Mouse (Mus musculus) left cerebral cortex, adult 11 months (tissue): ENCODE data around the gene Tcf20.

ENCODE experiments used
- DNase-seq: peaks from one replicate; pipeline ENCODE4 v3.0.0; 2022; ENCODE audit warnings: low spot score

Gene Tcf20

DNA sequence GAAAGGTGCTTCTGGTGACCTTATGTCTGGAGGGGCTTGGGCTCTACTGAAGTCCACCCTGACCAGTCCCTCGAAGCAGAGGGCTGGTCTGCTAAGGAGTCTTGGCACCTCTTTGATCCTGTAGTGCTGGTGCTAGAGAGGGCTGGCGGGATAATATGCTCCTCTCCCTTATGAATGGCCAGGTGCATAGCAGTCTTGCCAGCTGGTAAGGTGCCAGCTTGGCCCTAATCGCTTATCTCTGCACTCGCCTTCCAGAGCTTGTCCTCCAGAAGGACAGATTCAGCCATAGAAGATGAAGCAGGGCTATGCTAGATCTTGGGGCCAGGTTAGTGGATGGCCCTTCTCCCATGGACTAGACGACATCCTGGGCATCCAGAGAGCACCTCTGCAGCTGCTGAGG is 64.1 kb downstream of the Tcf20 start:
- no peak for DNase-seq

DNA sequence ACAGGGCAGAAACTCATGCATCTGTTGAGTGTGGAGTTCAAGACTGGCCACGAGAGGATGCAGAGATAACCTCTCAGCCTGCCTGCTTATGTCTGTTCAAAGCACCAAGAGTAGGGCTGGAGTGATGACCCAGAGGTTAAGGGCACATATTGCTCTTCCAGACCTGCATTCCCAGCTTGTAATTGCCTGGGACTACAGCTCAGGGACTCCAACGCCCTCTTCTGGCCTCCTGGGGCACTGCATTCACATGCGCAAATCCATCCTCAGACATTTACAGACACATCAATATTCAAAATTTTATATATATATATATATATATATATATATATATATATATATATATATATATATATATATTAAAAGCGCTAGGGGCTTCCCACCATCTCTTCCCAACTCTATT is 64.9 kb downstream of the Tcf20 start:
- no peak for DNase-seq

DNA sequence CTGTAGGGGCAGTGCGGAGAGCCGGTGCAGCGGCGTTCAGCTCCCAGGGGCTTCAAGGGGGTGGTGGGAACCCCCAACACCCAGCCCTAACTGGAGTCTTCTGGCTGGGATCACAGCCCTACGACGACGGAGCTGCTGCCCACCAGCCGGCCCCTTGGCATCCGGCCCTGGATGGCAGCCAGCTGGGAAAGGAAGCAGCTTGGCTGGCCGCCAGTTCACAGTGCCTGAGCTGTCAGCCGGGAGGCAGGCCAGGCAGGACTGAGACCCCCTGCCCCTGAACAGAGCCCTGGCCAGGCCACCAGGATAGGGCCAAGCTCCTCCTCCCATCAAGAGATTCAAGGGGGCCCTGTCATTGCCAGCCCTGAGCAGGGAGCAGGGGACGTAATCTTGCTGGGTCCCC is 65.6 kb downstream of the Tcf20 start:
- DNase-seq: no peak

DNA sequence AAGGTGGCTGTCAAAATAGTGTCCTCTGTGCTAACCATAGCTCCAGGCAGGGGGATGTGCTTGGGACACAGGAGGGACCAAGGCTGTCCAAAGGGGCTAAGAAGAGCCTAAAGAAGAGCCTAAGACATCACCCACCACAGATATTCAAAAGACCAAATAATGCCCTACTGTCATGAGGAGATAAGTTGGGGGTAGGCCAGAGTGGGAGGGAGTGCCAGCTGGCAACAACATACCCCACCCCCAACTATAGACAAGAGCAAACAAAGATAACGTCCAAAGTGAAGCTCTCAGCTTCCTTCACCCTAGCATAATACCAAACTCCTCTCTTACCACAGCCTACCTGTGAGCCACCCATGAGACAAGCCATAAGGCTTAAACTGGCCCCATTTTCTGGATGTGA is 66.1 kb downstream of the Tcf20 start:
- no peak for DNase-seq

DNA sequence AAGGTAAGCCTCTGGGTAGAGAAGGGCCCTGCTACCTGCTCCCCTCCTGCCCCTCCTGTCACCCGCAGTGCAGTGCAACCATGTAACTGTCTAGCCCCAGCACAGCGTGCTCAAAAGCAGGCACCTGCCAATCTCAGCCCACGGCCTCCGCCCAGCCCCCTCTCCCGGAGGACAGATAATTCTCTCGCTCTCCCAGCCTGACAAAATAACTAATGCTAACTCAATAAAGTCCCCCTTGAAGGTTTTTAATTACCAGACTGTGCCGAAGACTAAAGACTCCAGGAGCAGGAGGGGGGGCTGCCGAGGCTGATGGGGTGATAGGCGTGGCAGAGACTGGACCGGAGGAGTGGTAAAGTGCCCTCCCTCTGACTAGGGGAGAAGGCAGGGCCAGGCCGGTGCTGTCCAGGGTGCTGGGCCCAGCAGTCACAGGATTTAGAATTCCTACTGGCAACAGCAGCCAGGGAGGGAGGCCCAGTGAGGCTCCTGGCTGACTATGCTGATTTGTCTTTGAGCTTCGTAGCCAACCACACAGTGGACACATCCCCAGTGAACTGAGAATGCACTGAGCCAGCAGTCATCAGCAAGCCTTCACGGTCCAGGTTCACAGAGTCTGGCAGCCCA is 66.7 kb downstream of the Tcf20 start:
- DNase-seq: no peak

DNA sequence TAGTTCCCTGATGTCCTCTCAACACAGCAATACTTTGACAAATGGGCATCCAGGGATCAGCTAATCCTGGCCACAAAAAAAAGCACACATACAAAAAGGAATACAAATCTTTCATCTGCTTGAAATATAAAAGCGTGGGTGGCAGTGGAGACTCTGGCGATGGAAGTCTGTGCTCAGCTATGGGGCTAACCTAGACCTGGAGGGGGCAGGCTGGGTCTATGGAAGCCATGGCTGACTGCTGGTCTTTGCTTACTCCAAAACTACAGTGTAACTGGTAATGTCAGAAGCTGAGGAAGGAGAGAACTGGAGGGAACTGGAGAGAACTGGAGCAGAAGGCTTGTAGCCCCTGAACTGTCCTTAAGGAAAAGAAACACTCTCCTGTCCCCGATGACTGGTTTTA is 69.7 kb downstream of the Tcf20 start:
- DNase-seq: no peak

DNA sequence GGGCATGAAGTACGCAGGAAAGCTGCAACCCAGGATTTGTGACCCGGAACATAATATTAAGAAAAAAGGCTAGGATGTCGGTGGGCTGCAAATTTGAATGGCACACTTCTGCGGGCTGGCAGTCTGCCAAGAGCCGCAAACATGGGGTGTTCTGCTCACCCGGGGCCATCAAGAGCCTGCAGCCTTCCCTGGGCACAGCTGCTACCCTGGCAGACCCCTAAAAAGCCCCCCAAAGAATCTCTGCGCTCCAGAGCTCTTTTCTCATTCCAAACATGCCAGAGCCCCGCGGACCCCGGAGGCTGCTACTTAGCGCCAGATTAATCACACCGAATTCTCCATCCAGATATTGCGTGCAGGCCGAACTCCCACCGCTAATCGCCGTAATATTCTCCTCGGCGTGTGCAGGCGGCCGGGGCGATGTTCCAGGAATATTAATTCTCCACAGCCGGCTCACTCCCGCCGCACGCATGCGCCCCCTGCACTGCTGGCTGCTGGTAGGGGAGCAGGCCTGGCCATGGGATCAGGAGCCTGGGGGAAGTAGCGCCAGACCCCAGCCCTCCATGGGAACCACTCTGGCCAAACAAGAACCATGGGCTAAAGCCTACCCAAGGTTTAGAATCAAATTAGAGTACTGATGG is 70.3 kb downstream of the Tcf20 start:
- no peak for DNase-seq

DNA sequence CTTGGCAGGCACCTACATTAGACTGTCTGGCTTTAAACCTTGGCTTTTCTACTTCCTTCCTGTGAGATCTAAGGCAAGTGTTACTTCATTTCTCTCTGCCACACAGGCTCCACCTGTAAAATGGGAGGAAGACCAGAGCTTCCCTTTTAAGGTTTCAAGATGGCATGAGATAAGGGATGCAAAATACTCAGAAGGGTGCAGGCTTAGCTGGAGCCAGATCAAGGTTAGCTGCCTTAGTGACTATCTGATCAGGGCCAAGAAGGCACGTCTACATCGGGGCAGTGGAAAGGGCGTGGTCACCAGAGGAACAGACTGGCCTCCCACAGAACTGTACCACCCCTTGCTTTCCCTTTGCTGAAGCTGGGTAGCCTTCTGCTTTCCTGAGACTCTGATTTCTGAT is 73.2 kb downstream of the Tcf20 start:
- DNase-seq: no peak

DNA sequence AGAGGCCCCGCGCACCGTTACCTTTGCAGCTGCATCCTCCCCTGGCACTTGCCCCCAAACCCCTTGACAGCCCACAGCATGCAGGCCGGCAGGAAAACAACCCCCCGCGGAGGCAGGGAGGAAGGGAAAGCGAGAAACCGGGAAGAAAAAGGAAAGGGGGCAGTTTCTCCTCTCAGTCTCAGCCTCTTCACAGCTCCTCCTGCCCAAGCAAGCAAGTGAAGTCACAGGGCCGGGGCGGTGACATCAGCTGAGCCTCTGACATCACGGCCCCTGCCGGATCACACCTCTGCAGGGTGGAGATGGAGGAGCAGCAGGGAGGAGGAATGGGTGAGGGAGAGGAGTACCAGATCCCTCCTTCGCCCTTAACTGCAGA is 75.7 kb downstream of the Tcf20 start:
- no peak for DNase-seq

DNA sequence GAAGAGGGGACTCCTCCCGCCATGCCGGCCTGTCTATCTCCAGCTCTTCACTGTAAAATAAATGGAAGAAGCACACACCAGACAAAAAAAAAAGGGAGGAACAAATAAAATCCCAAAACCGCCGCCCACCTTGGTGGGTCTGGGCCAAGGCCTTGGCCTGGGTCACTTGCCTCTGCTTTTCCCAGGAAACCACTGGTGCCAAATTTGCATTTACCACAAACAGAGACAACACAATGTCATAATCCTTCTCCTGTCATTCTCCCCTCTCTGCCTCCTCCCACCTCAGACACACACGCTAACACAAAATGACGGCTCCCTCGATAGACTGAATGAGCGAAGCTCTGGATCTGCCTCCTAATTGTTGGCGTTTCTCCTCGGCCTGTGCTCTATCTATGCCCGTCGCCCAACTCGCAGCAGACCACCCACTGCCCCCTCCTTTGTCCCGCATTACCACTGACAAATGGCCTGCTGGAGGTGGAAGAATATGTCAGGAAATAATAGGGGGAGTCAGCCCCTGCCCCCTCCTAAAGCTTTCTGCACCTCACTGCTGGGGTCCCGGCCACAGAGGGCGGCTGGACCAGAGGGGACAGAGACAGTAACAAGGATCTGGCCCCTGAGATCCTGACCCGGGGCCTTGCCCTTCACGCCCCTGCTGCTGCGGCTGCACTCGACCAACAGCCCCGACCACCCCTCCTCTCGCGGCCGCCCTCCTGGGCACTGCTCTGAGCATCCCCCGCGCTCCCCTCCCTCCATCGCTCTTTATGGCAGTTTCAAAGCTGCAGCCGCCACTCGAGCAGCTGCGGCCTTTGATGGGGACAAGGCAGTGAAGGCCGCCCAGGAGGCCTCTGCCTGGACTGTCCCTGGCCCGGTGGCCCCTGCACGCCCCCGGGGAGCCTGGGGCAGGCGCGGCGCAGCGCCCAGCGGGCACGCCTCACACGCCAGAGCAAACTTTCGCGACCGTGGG is 76.4 kb downstream of the Tcf20 start:
- DNase-seq: no peak

DNA sequence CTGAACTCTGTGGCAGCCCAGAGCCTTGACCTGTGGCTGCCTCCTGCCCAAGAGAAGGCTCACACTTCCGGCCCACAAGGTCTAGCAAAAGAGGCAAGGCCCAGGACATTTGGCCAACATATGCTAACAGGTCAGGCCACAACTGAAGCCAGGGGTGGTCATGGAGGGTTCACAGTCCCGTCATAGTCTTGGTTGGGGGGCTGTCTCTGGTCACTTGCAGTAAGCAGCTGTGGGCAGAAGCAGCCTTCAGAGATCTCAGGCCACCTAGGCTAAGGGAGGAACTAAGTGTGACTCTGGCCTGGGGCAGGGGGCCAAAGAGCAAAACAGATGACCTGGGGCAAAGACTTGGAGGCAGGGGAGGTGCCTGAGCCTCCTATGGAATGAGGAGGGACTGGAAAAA is 77.1 kb downstream of the Tcf20 start:
- DNase-seq: no peak

DNA sequence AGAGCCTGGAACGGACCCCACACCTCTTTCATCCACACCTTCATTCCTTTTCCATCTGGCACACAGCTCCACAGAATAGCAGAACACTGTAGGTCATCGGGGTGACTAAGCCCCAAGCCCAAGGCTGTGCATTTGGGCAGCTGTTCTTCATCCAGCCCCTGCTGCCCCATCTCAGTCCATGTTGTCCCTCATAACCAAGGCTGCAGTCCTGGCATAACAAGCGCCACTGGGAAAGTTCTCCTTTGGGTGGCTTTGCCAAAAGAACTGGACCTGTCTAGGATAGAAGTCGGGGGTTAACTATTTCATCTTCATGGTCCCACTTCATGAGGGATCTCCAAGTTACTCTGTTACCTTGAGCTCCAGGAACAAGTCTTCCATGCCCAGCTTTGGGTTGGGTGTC is 77.9 kb downstream of the Tcf20 start:
- DNase-seq: no peak

DNA sequence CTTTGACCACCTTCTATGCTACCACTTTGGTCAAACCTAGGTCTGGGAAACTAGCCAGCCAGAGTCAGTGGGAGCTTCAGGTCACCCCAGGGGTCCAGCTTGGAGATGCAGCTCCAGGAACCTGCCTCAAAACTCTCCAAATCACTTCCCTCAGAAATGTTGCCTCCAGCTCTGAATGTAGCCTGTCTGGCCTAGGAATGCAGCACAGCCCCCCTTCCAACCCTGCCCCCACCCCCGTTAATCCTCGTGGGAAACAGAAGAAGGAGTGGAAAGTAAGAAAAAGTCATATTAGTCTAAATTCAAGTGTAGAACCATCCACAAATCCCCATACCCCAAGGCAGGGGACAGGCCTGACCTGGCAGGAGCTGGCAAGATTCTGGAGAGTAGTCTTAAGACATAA is 79.2 kb downstream of the Tcf20 start:
- DNase-seq: no peak

DNA sequence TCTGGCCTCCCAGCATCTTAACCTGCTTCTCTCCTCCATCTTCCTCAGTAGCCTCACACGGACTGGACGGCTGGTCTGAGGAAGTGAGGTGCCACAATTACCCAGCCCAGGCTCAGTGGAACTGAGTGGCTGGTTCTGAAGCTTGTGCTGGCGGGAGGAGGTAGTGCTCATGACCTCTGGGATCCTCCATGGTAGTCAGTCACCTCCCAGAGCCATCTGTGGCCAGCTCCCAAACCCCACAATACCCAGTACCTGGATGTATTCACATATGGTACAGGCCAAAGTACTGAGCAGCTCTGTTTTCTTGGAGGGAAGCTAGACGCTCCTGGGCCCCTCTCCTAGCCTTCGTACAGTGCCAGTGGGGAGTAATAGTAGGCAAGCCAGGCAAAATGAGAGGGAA is 80.4 kb downstream of the Tcf20 start:
- no peak for DNase-seq

DNA sequence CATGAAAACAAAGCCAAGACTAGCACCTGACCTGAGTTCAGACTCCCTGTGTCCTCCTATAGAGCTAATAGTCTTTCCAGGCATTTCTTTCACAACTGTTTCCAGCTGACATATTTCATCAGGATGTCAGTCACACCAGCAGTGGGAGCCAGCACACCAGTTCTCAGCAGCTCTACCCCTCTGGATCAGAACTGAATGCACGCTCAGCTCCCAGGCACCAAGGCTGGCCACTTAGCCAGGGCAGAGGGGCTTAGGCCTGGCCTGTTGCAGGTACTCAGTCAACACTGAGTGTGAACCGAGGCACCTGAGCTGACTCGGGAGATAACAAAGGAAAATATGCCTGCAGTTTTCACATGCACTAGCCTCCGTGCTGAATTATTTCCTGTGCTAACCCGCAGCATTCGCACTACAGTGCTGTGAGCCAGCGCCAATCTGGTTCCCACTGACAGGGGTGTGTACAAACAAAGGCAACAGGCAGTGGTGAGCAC is 81.1 kb downstream of the Tcf20 start:
- DNase-seq: no peak

DNA sequence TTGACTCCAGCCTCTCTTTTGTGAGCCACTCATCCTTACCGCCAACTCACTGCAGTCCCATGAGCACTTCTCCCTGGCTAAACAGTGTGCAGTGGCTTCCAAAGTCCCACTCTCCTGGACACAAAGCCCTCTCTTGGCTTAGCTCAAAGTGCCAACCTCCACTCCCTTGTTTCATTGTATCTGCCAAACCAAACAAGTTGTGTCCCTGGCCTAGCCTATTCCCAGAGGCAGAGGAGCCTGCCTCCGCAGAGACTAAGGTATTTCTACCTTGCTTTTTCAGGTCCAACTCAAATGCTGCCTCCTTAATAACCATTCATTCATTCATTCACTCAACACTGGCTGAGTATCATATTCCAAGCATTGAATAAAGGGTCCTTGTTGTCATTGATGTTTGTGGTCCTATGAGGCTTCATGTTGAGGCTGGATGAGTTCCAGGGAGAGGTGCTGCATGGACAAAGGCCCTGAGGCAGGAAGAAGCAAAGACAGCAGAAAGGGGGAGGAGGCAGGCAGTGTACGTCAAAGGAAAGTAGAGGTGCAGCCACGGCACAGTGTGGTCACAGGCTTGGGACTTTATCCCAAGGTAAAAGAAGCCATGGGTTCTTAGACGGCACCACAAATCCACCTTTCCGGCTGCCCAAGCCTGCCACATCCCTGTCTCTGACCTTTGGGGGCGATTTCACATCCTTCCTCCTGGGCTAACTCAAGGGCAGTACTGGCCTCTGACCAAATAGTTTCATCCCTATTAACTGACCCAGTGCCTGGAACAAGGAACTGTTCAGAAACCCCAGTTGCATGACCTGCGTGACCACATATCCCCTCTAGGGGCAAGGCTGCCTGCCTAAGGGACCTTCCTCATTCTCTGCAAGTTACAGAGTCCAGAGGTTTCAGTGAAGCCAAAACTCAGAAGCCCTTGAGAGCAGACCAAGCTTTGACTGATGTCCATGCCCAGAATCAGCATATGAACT is 82.0 kb downstream of the Tcf20 start:
- DNase-seq: no peak

DNA sequence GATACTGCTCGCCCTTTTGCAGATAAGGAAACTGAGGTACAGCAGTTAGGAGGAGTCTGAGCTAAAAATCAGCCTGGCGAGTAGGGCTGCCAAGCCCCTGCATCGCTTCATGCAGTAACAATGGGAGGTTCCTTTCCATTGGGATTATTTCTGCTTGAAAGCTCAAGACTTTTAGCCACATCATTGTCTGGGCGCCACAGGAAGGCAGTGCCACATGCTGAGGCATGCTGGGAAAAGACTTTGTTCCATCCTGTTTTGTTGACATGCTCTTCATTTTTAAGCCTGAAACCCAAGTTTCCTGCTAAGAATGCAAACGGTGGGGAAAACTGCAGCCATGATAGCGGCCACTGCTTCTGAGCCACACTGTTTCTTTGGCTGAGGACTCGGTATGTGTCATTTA is 83.1 kb downstream of the Tcf20 start:
- DNase-seq: no peak

DNA sequence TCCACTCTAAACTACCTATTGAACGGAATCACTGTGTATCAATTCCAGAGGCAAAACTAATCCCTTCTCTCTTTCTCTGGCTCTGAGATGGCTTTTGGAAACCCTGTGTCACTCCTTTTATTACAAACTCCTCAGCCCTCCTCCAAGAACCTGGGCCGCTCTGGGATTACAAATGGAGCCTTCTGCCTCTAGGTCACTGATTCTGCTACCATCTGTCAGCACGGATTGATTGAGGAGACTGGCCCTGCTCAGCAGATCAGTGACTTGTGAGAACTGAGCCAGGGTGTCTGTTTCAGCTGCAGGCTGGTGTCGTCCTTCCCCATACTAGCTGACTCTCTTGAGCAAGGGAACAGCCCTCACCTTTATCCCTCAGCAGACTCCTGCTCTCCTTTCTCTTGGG is 85.2 kb downstream of the Tcf20 start:
- DNase-seq: no peak

DNA sequence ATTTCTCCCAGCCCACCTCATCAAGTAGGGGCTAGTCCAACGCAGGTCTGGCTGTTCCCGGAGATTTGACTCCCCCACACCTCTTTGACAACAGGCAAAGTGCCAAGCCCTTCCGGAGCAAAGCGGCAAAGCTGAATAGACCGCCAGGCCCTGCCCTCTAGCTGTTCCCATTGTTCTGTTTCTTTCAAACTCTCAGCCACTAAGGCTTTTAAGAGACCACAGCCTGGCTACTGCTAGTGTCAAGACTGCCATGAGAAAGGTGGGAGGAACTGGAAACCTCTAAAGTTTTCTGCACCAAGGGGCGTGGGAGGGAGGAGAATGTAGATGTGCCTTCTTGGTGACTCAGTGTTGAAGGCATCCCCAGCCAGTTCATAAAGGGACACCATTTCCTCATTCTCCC is 86.4 kb downstream of the Tcf20 start:
- DNase-seq: no peak

DNA sequence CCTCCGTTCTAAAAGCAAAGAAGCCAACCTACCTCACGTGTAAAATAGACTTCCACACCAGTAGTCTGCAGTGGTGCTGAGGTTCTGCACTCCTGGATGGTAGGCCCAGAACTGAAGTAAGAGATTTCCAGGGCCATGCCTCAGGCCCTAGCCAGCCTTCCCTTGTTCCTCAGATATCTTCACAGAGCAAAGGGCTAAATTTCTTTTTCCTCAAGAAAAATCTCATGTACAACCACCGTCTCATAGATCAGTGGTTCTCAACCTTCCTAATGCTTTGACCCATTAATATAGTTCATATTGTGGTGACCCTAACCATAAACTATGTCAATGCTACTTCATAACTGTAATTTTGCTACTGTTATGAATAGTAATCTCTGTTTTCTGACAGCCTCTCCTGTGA is 87.3 kb downstream of the Tcf20 start:
- no peak for DNase-seq

DNA sequence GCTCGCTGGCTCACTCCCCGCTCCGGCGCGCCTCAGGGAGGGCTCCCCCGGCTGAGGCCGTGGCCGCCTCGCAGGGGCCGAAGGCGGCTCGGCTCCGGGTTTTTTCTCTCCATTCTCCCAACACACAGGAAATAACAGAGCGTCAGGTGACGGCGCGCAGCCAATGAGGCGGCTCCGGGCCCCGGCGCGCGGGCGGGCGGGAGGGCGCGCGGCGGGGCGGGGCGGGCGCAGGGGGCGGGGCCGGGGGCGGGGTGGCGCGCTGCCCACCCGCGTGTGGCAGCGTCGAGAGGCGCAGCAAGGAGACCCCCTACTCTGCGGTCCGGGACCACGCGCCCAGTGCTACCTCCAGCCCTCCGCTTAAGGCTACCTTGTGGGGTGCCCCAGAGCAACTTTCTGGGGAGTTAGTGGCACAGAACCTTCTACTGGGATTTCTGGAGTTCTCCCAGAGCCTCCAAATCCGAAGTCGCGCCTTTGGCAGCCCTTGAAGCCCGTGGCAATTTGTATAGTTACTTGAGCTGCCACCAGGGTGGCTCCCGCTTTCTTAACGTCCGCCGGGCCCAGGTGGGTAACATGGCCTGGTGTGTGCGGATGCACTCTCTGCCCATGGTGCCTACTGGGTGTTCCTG is 87.9 kb downstream of the Tcf20 start:
- DNase-seq: no peak
